Mouse (Mus musculus): ENCODE measurements around the gene Phtf1. TPM values are rescaled to one million over a fixed set of nuclear protein-coding genes. Genes with fewer than 3 reads are reported as not detected.

Gene Phtf1
- total RNA-seq (2014; rRNA removed): 5.2 TPM in 2 replicates
- 1.2 and 1.6 TPM in 2 replicates for polyA plus RNA-seq (2012; rRNA removed)

GRCm38 (mm10) chr3:103967861-103968691, at the start of gene Phtf1:
Gene Phtf1, plus strand, starts transcription at chr3:103968110.
- Histone ChIP-seq H3K27ac (replicated peaks; ENCODE audit: insufficient read depth, low read depth, low read length) (peak within 1 kb of the TSS; percentile 84), H3K27me3 (ENCODE audit: control insufficient read depth, insufficient read depth, low read length) (no peaks in the 10 kb centered on the region), H3K79me2 (ENCODE audit: control insufficient read depth, insufficient read depth, low read length) (no peaks in the 10 kb centered on the region), H3K36me3 (ENCODE audit: control insufficient read depth, insufficient read depth, low read length) (peaks cover 13% of the 10 kb centered on the region), H3K4me1 (ENCODE audit: control insufficient read depth, insufficient read depth, low read length) (peaks cover 5% of the 10 kb centered on the region; the same call in 1 of the 2 replicates), H3K9ac (ENCODE audit: low read depth, low read length) (peak within 1 kb of the TSS; percentile 86), H3K4me3 (ENCODE audit: insufficient read depth, low read depth, low read length) (peak within 1 kb of the TSS; percentile 95)
- DNase-seq (ENCODE audit: extremely low read depth, low read depth, low spot score): peak; percentile 67
- under 1% methylated on average over 70 of the region's 70 CpGs for WGBS
- TF ChIP-seq POLR2A (IDR thresholded peaks at IDR 0.05; ENCODE audit: extremely low read depth, insufficient read depth, low read length) (0 out of 2 replicates have a peak, but pooled peaks have one; percentile 61), CTCF (IDR thresholded peaks at IDR 0.05; ENCODE audit: low read depth, low read length) (0 out of 2 replicates have a peak, but pooled peaks have one; percentile 6)

GRCm38 (mm10) chr3:103920094-103920493, 47.8 kb upstream of the Phtf1 start:
- Histone ChIP-seq H3K27ac (replicated peaks; ENCODE audit: insufficient read depth, low read depth, low read length) (no peak overlapping the region), H3K4me1 (ENCODE audit: control insufficient read depth, insufficient read depth, low read length) (peaks cover 9% of the 10 kb centered on the region), H3K4me3 (ENCODE audit: insufficient read depth, low read depth, low read length) (no peak overlapping the region), H3K36me3 (ENCODE audit: control insufficient read depth, insufficient read depth, low read length) (no peaks in the 10 kb centered on the region), H3K9ac (ENCODE audit: low read depth, low read length) (no peak overlapping the region), H3K27me3 (ENCODE audit: control insufficient read depth, insufficient read depth, low read length) (no peaks in the 10 kb centered on the region), H3K79me2 (ENCODE audit: control insufficient read depth, insufficient read depth, low read length) (peaks cover 10% of the 10 kb centered on the region; the same call in 1 of the 2 replicates)
- DNase-seq (ENCODE audit: extremely low read depth, low read depth, low spot score): peak; percentile 63
- WGBS: 85% methylated on average over 1 of the region's 1 CpGs
- TF ChIP-seq POLR2A (IDR thresholded peaks at IDR 0.05; ENCODE audit: extremely low read depth, insufficient read depth, low read length) (no peak), CTCF (IDR thresholded peaks at IDR 0.05; ENCODE audit: low read depth, low read length) (no peak)

GRCm38 (mm10) chr3:103925302-103925701, 42.6 kb upstream of the Phtf1 start:
- H3K4me3 ChIP-seq (ENCODE audit: insufficient read depth, low read depth, low read length): no peak overlapping the region
- H3K27me3 ChIP-seq (ENCODE audit: control insufficient read depth, insufficient read depth, low read length): no peaks in the 10 kb centered on the region
- 68% methylated on average over 3 of the region's 3 CpGs for WGBS

GRCm38 (mm10) chr3:103927511-103927910, 40.4 kb upstream of the Phtf1 start:
- no peak overlapping the region for H3K27ac ChIP-seq (replicated peaks; ENCODE audit: insufficient read depth, low read depth, low read length)
- peaks cover 22% of the 10 kb centered on the region for H3K79me2 ChIP-seq (ENCODE audit: control insufficient read depth, insufficient read depth, low read length)
- H3K4me1 ChIP-seq (ENCODE audit: control insufficient read depth, insufficient read depth, low read length): peaks cover 2% of the 10 kb centered on the region; the same call in 1 of the 2 replicates
- no peaks in the 10 kb centered on the region for H3K27me3 ChIP-seq (ENCODE audit: control insufficient read depth, insufficient read depth, low read length)
- TF ChIP-seq POLR2A (IDR thresholded peaks at IDR 0.05; ENCODE audit: extremely low read depth, insufficient read depth, low read length): no peak
- TF ChIP-seq CTCF (IDR thresholded peaks at IDR 0.05; ENCODE audit: low read depth, low read length): no peak
- 74% methylated on average over 6 of the region's 6 CpGs for WGBS
- no peak for DNase-seq (ENCODE audit: extremely low read depth, low read depth, low spot score)
- H3K4me3 ChIP-seq (ENCODE audit: insufficient read depth, low read depth, low read length): no peak overlapping the region
- H3K9ac ChIP-seq (ENCODE audit: low read depth, low read length): no peak overlapping the region
- peaks cover 15% of the 10 kb centered on the region for H3K36me3 ChIP-seq (ENCODE audit: control insufficient read depth, insufficient read depth, low read length)

More at GRCm38 (mm10) chr3:103925302-103925701, 42.6 kb upstream of the Phtf1 start:
- TF ChIP-seq CTCF (IDR thresholded peaks at IDR 0.05; ENCODE audit: low read depth, low read length) (no peak), POLR2A (IDR thresholded peaks at IDR 0.05; ENCODE audit: extremely low read depth, insufficient read depth, low read length) (no peak)
- H3K27ac ChIP-seq (replicated peaks; ENCODE audit: insufficient read depth, low read depth, low read length): no peak overlapping the region
- H3K4me1 ChIP-seq (ENCODE audit: control insufficient read depth, insufficient read depth, low read length): peaks cover 2% of the 10 kb centered on the region; the same call in 1 of the 2 replicates
- H3K9ac ChIP-seq (ENCODE audit: low read depth, low read length): no peak overlapping the region
- peaks cover 11% of the 10 kb centered on the region for H3K36me3 ChIP-seq (ENCODE audit: control insufficient read depth, insufficient read depth, low read length)
- no peak for DNase-seq (ENCODE audit: extremely low read depth, low read depth, low spot score)
- peaks cover 17% of the 10 kb centered on the region; the same call in 1 of the 2 replicates for H3K79me2 ChIP-seq (ENCODE audit: control insufficient read depth, insufficient read depth, low read length)

- Histone ChIP-seq H3K27me3 (ENCODE audit: control insufficient read depth, insufficient read depth, low read length) (no peaks in the 10 kb centered on the region), H3K27ac (replicated peaks; ENCODE audit: insufficient read depth, low read depth, low read length) (no peak overlapping the region), H3K4me3 (ENCODE audit: insufficient read depth, low read depth, low read length) (no peak overlapping the region), H3K9ac (ENCODE audit: low read depth, low read length) (no peak overlapping the region), H3K36me3 (ENCODE audit: control insufficient read depth, insufficient read depth, low read length) (peaks cover 2% of the 10 kb centered on the region), H3K4me1 (ENCODE audit: control insufficient read depth, insufficient read depth, low read length) (no peaks in the 10 kb centered on the region), H3K79me2 (ENCODE audit: control insufficient read depth, insufficient read depth, low read length) (peaks cover 12% of the 10 kb centered on the region; the same call in 1 of the 2 replicates)
- TF ChIP-seq POLR2A (IDR thresholded peaks at IDR 0.05; ENCODE audit: extremely low read depth, insufficient read depth, low read length): no peak
- no peak for TF ChIP-seq CTCF (IDR thresholded peaks at IDR 0.05; ENCODE audit: low read depth, low read length)
- DNase-seq (ENCODE audit: extremely low read depth, low read depth, low spot score): no peak
- WGBS: 85% methylated on average over 1 of the region's 1 CpGs
Measured at GRCm38 (mm10) chr3:103944794-103945562, 22.9 kb upstream of the Phtf1 start.

Data from liver, adult 2 months (tissue).